22 mouse cellular contexts compared by ENCODE assay signal in genomic region chr3:81938924-81939323, GRCm38 (mm10). TPM values are rescaled to one million over a fixed set of nuclear protein-coding genes. Genes with fewer than 3 reads are reported as not detected.
A peak's percentile ranks its signal among the peaks of the same experiment; 100 is the strongest.
DNase-seq lines count a peak whose midpoint lies in the region; ATAC-seq lines count a peak whose summit lies in the region.
"Had no signal": no experiment of that assay in that cellular context is flagged by ENCODE, and none has a peak within 500 bp of the region (broad histone marks: within the 10 kb centered on the region; RNA-seq: fewer than 3 reads in every experiment).

No protein-coding gene starts in this region.

- no peaks in the 10 kb centered on the region for H3K27me3 ChIP-seq in heart, embryonic 11.5 days (ENCODE audit: control insufficient read depth, insufficient read depth, low read length)
- H3K27me3 ChIP-seq: embryonic facial prominence, embryonic 12.5 days; limb, embryonic 12.5 days had no signal

- no peaks in the 10 kb centered on the region for H3K4me1 ChIP-seq in heart, embryonic 11.5 days (ENCODE audit: control insufficient read depth, insufficient read depth, low read length)

- no peak overlapping the region for H3K4me3 ChIP-seq in heart, embryonic 11.5 days (ENCODE audit: low read depth, low read length)
- H3K4me3 ChIP-seq: embryonic facial prominence, embryonic 12.5 days; limb, embryonic 12.5 days; myocyte had no signal

- ATAC-seq in heart, embryonic 11.5 days (replicated peaks; ENCODE audit: insufficient number of reproducible peaks, low FRiP score, low TSS enrichment), result no peak

- DNase-seq in heart, adult 8-10 months (ENCODE audit: low spot score), result peak; percentile 20
- DNase-seq in urinary bladder, postnatal 14 days (ENCODE audit: low spot score), result peak; percentile 34
- DNase-seq in urinary bladder, postnatal 4 days (ENCODE audit: low spot score in 2 of 2), result no peak
- peak; percentile 19 for DNase-seq in lung, postnatal 14 days
- DNase-seq in right cerebral cortex, postnatal 14 days, result no peak
- no peak for DNase-seq in cerebellum, postnatal 36 days
- DNase-seq: cerebellum, adult 18-20 months; kidney, adult 2 months; kidney, postnatal 4 days had no signal

- H3K36me3 ChIP-seq in heart, embryonic 11.5 days (ENCODE audit: control insufficient read depth, insufficient read depth, low read length), result no peaks in the 10 kb centered on the region
- H3K36me3 ChIP-seq: embryonic facial prominence, embryonic 12.5 days; limb, embryonic 12.5 days had no signal

- H3K9ac ChIP-seq in heart, embryonic 11.5 days (ENCODE audit: low read depth, low read length), result no peak overlapping the region
- H3K9ac ChIP-seq: embryonic facial prominence, embryonic 12.5 days; hindbrain, embryonic 14.5 days; limb, embryonic 12.5 days had no signal

- H3K27ac ChIP-seq in heart, embryonic 11.5 days (ENCODE audit: low read depth, low read length), result no peak overlapping the region
- H3K27ac ChIP-seq: embryonic facial prominence, embryonic 12.5 days; hindbrain, embryonic 14.5 days; limb, embryonic 12.5 days had no signal

- no peaks in the 10 kb centered on the region for H3K9me3 ChIP-seq in heart, embryonic 11.5 days (replicated peaks; ENCODE audit: control insufficient read depth, low read length)
- H3K9me3 ChIP-seq: embryonic facial prominence, embryonic 12.5 days; G1E; limb, embryonic 12.5 days had no signal

- WGBS in heart, embryonic 11.5 days (ENCODE audit: insufficient replicate concordance), result 29% methylated on average over 3 of the region's 3 CpGs

- no peak overlapping the region for H3K4me2 ChIP-seq in heart, embryonic 11.5 days
- H3K4me2 ChIP-seq: embryonic facial prominence, embryonic 12.5 days; hindbrain, embryonic 14.5 days; limb, embryonic 12.5 days; midbrain, embryonic 11.5 days had no signal

RNA-seq across cellular contexts. Expression of gene Ctso, which starts 6.5 kb away (rescaled TPM):
- 10 to 100 TPM in 1 of 4 experiments, 1 to 10 TPM in 3; 7.5 to 10.5 (median 8.9) TPM for total RNA-seq in heart, adult 8-10 months (2022)
- polyA plus RNA-seq in heart, embryonic 11.5 days (2014; fragmentation: Nextera tagmentation; extraction: Ambion mirVana), result 17.0 and 17.2 TPM in 2 replicates

RNA-seq across cellular contexts. Expression of gene Tdo2, which starts 37.1 kb away (rescaled TPM):
- under 1 TPM in 1 of 4 experiments, not detected in 3; 0.11 TPM for total RNA-seq in heart, adult 8-10 months (2022)
- polyA plus RNA-seq in heart, embryonic 11.5 days (2014; fragmentation: Nextera tagmentation; extraction: Ambion mirVana), result 1.4 and 1.6 TPM in 2 replicates
- total RNA-seq: common myeloid progenitor, adult 5-6 weeks; G1E; heart, adult 18-20 months; neutrophil, adult 5-6 weeks had no signal
- polyA plus RNA-seq: G1E; hindbrain, embryonic 14.5 days; kidney, adult 2 months; midbrain, embryonic 11.5 days; myocyte had no signal

RNA-seq across cellular contexts. Expression of gene Asic5, which starts 43.2 kb away (rescaled TPM):
- not detected for total RNA-seq in heart, adult 8-10 months (2022)
- not detected in 2 replicates for polyA plus RNA-seq in heart, embryonic 11.5 days (2014; fragmentation: Nextera tagmentation; extraction: Ambion mirVana)
- total RNA-seq: common myeloid progenitor, adult 5-6 weeks; G1E; heart, adult 18-20 months; layer of hippocampus, postnatal 25 days; neutrophil, adult 5-6 weeks had no signal
- polyA plus RNA-seq: embryonic facial prominence, embryonic 12.5 days; G1E; heart, postnatal 0 days; hindbrain, embryonic 14.5 days; kidney, adult 2 months; limb, embryonic 12.5 days; midbrain, embryonic 11.5 days; myocyte; testis, adult 2 months had no signal

Comparison
In these comparisons a context has a peak if more than half of its experiments do, and no peak if none do; other contexts are left out.
1. DNase-seq: peak in heart, adult 8-10 months (single experiment), urinary bladder, postnatal 14 days (single experiment) and lung, postnatal 14 days (single experiment); none in urinary bladder, postnatal 4 days (0 of 2), right cerebral cortex, postnatal 14 days (single experiment) and cerebellum, postnatal 36 days (0 of 2).